Mouse (Mus musculus) forebrain, embryonic 13.5 days (tissue): ENCODE results near the gene Slc35f1. TPM values are rescaled to one million over a fixed set of nuclear protein-coding genes. Genes with fewer than 3 reads are reported as not detected.

Source experiments
- ATAC-seq: fragments of 200-750 bp; cut with Nextera tagmentation; 2 replicates; pipeline ENCODE4 v1.8.0; 2017
- H3K27ac ChIP-seq: fragments of 300-500 bp; sonication (generic); 2 replicates; pipeline ENCODE4 v1.5.1; 2015; ENCODE audit warnings: inconsistent platforms, mild to moderate bottlenecking, moderate library complexity
- H3K27me3 ChIP-seq: fragments of 300-500 bp; sonication (generic); 2 replicates; pipeline ENCODE4 v1.6.1; 2015; ENCODE audit warnings: mild to moderate bottlenecking, inconsistent platforms
- H3K36me3 ChIP-seq: fragments of 300-500 bp; sonication (generic); 2 replicates; pipeline ENCODE4 v1.6.1; 2015; ENCODE audit warnings: mild to moderate bottlenecking, inconsistent platforms; ENCODE audit not compliant: poor library complexity, severe bottlenecking
- H3K4me1 ChIP-seq: fragments of 300-500 bp; sonication (generic); 2 replicates; pipeline ENCODE4 v1.6.1; 2015; ENCODE audit warnings: inconsistent platforms
- H3K4me2 ChIP-seq: fragments of 300-500 bp; sonication (generic); 2 replicates; pipeline ENCODE4 v1.6.1; 2015; ENCODE audit warnings: inconsistent platforms, mild to moderate bottlenecking, moderate library complexity
- H3K4me3 ChIP-seq: fragments of 300-500 bp; sonication (generic); 2 replicates; pipeline ENCODE4 v1.5.1; 2015; ENCODE audit warnings: mild to moderate bottlenecking, inconsistent platforms
- H3K9ac ChIP-seq: fragments of 300-500 bp; sonication (generic); 2 replicates; pipeline ENCODE4 v1.6.1; 2015; ENCODE audit warnings: mild to moderate bottlenecking, inconsistent platforms
- H3K9me3 ChIP-seq: fragments of 300-500 bp; sonication (generic); replicated peaks from 2 replicates; pipeline ENCODE4 v1.6.1; 2016; ENCODE audit warnings: inconsistent platforms
- WGBS: fragments of 180-500 bp; shearing (Covaris S2); methylation state at CpG from one replicate; pipeline ENCODE4 v1.1.7; 2015; 5-methylcytosine and 5-hydroxymethylcytosine counted together
- polyA plus RNA-seq: library from polyadenylated mRNA; unstranded; fragments of >200 nt; fragmentation: Nextera tagmentation; extraction: Ambion mirVana; gene quantifications from 2 replicates; pipeline ENCODE4 v1.2.1, GENCODE M21; 2015

Gene Slc35f1
- polyA plus RNA-seq, 1 experiment from 2014 or later = 26.1 TPM

DNA sequence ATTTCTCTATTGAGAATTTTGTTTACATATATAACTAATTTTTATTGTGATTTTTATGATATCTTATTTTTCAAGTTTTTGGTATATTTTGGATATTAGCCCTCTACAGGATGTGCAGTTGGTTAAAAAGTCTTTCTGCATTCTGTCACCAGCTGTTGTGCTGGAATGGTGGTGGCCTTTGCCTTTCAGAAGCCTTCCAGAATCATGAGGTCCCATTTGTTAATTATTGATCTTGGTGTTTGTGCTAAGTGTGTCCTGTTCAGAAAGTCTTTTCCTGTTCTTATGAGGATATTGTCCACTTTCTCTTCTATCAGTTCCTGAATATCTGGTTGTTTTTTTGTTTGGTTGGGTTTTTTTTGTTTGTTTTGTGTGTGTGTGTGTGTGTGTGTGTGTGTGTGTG lies 362.2 kb downstream of the Slc35f1 start:
- no peak for ATAC-seq
- Histone ChIP-seq H3K4me1 (no peaks in the 10 kb centered on the region), H3K36me3 (peaks cover 2% of the 10 kb centered on the region; the same call in 1 of the 2 replicates), H3K27ac (no peak overlapping the region), H3K9ac (no peak overlapping the region), H3K4me2 (no peak overlapping the region), H3K27me3 (no peaks in the 10 kb centered on the region), H3K9me3 (peaks cover 1% of the 10 kb centered on the region), H3K4me3 (no peak overlapping the region)

DNA sequence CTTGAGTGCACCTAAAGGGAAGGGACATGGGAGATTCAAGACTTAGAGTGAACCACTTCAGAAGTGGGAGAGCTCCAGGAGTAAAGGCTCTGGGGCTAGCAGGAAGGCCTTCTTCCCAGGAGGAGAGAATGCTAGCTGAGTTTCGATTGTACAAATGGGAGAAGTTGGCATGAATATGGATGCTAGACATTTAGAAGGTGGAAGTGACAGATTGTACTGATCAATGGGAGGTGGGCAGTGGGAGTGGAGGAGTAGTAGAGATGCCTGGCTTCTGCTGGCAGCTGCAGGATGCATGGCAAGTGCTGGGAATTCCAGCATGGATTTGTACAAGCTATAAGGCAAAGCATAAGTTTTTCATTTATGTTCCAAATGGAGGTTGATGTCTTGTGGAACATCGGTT lies 370.4 kb downstream of the Slc35f1 start:
- 92% methylated on average over 2 of the region's 2 CpGs for WGBS
- H3K4me1 ChIP-seq = no peaks in the 10 kb centered on the region
- no peak overlapping the region for H3K27ac ChIP-seq
- no peak overlapping the region for H3K9ac ChIP-seq
- no peaks in the 10 kb centered on the region for H3K27me3 ChIP-seq
- no peaks in the 10 kb centered on the region; the same call in 1 of the 2 replicates for H3K9me3 ChIP-seq
- no peak overlapping the region for H3K4me2 ChIP-seq
- peaks cover 11% of the 10 kb centered on the region; the same call in 1 of the 2 replicates for H3K36me3 ChIP-seq
- ATAC-seq = no peak
- no peak overlapping the region for H3K4me3 ChIP-seq

DNA sequence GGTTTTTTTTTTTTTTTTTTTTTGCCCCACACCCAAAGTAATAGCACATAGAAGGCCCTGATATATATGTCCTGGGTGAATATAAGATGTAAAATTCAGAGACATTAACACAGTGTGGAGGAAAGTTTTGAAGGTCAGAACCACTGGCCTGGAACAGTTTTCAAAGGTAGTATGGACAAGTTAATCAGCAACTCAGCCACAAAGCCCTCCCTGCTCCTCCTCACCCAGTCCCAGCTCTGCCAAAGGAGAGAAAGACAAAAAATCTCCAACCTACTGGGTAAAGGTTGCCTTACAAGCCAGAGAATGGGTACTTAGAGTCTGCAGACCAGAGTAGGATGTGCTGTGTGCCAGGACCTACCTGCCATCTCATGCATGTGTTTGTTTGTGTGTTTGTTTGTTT lies 372.4 kb downstream of the Slc35f1 start:
- H3K4me1 ChIP-seq = no peaks in the 10 kb centered on the region
- no peak overlapping the region for H3K9ac ChIP-seq
- ATAC-seq = no peak
- H3K4me3 ChIP-seq = no peak overlapping the region
- no peak overlapping the region for H3K27ac ChIP-seq
- no peak overlapping the region for H3K4me2 ChIP-seq
- H3K27me3 ChIP-seq = no peaks in the 10 kb centered on the region
- H3K36me3 ChIP-seq = peaks cover 11% of the 10 kb centered on the region; the same call in 1 of the 2 replicates
- no peaks in the 10 kb centered on the region for H3K9me3 ChIP-seq

DNA sequence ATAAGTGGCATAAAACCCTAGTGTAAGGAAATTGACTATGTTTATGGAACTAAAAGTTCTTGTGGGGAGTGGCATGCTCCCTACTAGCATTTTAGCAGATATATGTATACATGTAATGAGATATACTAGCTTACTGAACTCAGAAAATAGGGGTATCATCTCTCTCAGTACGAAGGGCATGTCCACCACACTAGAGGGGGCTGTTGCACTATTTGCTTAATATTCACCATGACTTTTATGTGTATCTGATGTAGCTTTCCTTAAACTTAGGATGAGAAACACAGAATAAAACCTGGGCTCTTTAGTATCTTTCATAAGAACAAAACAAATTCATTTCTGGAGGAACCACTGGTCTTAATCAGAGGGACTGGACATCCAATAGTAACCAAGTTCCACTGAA lies 397.5 kb downstream of the Slc35f1 start:
- no peak overlapping the region for H3K9ac ChIP-seq
- no peak overlapping the region for H3K4me2 ChIP-seq
- ATAC-seq = no peak
- H3K27me3 ChIP-seq = no peaks in the 10 kb centered on the region
- no peaks in the 10 kb centered on the region for H3K9me3 ChIP-seq
- 83% methylated on average over 1 of the region's 1 CpGs for WGBS
- H3K4me3 ChIP-seq = no peak overlapping the region
- H3K4me1 ChIP-seq = no peaks in the 10 kb centered on the region
- no peak overlapping the region for H3K27ac ChIP-seq
- H3K36me3 ChIP-seq = peaks cover 18% of the 10 kb centered on the region

DNA sequence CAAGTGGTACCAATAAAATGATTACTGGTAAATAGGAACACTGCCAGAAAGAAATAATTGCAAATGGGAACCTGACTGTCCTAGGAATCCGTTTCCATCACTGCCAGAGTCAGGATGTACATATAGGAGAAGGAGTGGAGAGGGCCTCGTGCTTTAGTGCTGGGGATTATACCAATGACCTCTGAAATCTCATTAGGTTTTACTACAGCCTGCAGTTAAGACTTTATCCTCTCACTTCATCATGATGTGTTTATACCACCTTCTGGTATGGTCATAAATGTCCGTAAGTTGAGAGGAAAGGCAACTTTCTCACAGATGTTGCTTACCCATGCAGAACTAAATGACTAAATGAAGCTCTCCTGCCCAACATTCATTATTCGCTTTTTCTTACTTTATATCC lies 401.2 kb downstream of the Slc35f1 start:
- H3K27ac ChIP-seq = no peak overlapping the region
- no peaks in the 10 kb centered on the region for H3K27me3 ChIP-seq
- H3K4me2 ChIP-seq = no peak overlapping the region
- ATAC-seq = no peak
- 86% methylated on average over 4 of the region's 4 CpGs for WGBS
- H3K36me3 ChIP-seq = peaks cover 18% of the 10 kb centered on the region
- H3K9ac ChIP-seq = no peak overlapping the region
- H3K4me3 ChIP-seq = no peak overlapping the region
- H3K9me3 ChIP-seq = no peaks in the 10 kb centered on the region
- H3K4me1 ChIP-seq = no peaks in the 10 kb centered on the region

DNA sequence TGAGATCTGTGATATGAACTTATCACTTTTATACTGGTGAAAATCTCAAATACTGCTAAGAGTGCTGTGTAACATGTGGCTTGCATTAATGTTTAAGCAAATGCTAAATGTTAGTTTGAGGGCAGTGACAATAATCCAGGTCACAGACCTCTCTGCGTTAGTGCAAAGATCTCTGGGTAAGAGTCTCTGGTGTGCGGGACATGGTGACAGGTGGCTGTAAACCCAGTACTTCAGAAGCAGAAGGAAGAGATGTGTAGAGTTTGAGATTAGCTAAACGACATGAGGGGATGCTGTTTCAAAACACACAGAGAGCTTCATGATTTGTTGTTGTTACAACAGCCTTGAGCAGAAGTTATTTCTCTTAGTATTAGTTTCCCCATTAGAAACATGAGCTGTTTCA lies 406.1 kb downstream of the Slc35f1 start:
- H3K4me3 ChIP-seq = no peak overlapping the region
- WGBS = 89% methylated on average over 3 of the region's 3 CpGs
- no peak overlapping the region for H3K9ac ChIP-seq
- no peaks in the 10 kb centered on the region for H3K36me3 ChIP-seq
- H3K4me1 ChIP-seq = no peaks in the 10 kb centered on the region
- no peak overlapping the region for H3K4me2 ChIP-seq
- no peak for ATAC-seq
- no peak overlapping the region for H3K27ac ChIP-seq
- no peaks in the 10 kb centered on the region for H3K9me3 ChIP-seq
- no peaks in the 10 kb centered on the region for H3K27me3 ChIP-seq

DNA sequence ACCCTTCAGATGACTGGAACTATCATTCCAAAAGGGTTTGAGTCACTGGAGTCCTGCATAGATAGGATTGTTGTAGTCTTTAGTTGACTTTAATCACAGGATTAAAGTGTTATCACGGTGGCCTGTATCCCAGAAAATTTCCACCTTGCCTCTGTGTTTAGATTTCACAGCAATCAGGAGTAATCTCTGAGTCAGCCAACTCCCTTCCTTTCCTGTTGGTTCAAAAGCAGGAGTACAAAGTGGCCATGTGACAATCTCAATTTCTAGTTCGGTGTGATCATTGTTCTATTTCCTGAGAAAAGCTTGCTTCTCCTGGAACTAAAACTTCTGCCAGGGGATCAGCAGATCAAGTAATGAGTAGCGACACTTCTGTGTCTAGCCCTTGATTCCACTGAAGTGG lies 410.5 kb downstream of the Slc35f1 start:
- no peak overlapping the region for H3K27ac ChIP-seq
- H3K36me3 ChIP-seq = no peaks in the 10 kb centered on the region
- 90% methylated on average over 3 of the region's 3 CpGs for WGBS
- H3K4me1 ChIP-seq = no peaks in the 10 kb centered on the region
- H3K27me3 ChIP-seq = no peaks in the 10 kb centered on the region
- no peaks in the 10 kb centered on the region for H3K9me3 ChIP-seq
- no peak overlapping the region for H3K4me2 ChIP-seq
- no peak overlapping the region for H3K4me3 ChIP-seq
- ATAC-seq = no peak
- no peak overlapping the region for H3K9ac ChIP-seq

DNA sequence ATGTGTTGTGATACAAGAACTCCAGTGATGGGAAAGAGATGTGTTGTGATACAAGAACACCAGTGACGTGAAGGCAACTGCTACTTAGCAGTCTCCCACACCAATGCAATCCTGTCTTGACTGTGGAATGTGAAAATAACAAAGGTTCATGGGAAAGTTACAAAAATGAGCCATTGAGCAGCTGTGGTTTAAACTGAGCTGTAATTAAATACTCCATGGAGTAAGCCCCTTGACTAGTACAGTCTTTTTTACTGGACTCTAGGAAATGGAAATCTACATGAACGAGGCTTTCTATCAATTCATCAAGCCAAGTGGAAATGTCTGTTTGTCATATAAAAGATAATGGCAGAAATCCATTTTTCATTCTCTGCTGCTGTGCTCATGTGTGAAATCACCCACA lies 411.1 kb downstream of the Slc35f1 start:
- H3K36me3 ChIP-seq = no peaks in the 10 kb centered on the region
- H3K4me2 ChIP-seq = no peak overlapping the region
- H3K27ac ChIP-seq = no peak overlapping the region
- H3K4me1 ChIP-seq = no peaks in the 10 kb centered on the region
- H3K9me3 ChIP-seq = no peaks in the 10 kb centered on the region
- H3K27me3 ChIP-seq = no peaks in the 10 kb centered on the region
- WGBS = 84% methylated on average over 2 of the region's 2 CpGs
- no peak overlapping the region for H3K9ac ChIP-seq
- no peak overlapping the region for H3K4me3 ChIP-seq
- ATAC-seq = no peak

DNA sequence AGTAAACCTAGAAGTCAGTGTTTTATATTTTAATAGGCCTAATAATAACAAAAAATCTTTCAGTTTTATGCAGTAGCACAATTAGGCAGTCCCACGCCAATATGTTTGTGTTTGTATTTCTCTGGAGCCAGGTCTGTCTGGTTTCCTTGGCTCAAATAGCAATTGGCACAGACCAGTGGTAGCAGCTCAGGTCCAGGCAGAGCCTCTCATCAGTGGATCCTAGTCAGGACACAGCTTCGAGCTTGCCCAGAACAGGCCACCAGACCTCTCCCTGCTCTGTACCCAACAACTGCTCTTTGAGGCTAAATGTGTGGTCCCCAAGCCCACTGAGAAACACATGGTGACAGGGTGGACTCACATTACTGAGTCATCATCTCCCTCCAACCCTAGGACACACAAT lies 412.1 kb downstream of the Slc35f1 start:
- Histone ChIP-seq H3K27ac (no peak overlapping the region), H3K4me3 (no peak overlapping the region), H3K4me1 (no peaks in the 10 kb centered on the region), H3K27me3 (no peaks in the 10 kb centered on the region), H3K36me3 (no peaks in the 10 kb centered on the region), H3K4me2 (no peak overlapping the region), H3K9me3 (no peaks in the 10 kb centered on the region), H3K9ac (no peak overlapping the region)
- 91% methylated on average over 2 of the region's 2 CpGs for WGBS
- ATAC-seq = no peak

DNA sequence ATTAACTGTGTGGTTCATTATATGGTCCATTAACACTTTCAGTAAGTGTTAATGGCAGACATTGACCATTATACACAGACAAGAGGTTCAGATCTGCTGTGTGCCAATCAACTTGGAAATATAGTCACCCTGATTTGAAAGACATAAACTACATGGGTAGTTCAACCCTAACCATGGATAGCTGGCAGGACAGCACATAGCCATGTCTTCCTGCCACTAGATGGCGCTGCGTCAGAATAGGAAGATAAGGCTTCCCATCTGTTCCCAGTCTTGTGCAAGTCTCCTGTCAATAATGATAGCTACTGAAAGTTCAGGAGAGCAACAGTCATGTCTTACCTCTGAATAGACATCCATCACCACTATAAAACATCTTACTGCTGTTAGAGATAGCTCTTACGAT lies 424.7 kb downstream of the Slc35f1 start:
- Histone ChIP-seq H3K9me3 (no peaks in the 10 kb centered on the region), H3K4me1 (peaks cover 13% of the 10 kb centered on the region; the same call in 1 of the 2 replicates)
- ATAC-seq = peak; percentile 57

DNA sequence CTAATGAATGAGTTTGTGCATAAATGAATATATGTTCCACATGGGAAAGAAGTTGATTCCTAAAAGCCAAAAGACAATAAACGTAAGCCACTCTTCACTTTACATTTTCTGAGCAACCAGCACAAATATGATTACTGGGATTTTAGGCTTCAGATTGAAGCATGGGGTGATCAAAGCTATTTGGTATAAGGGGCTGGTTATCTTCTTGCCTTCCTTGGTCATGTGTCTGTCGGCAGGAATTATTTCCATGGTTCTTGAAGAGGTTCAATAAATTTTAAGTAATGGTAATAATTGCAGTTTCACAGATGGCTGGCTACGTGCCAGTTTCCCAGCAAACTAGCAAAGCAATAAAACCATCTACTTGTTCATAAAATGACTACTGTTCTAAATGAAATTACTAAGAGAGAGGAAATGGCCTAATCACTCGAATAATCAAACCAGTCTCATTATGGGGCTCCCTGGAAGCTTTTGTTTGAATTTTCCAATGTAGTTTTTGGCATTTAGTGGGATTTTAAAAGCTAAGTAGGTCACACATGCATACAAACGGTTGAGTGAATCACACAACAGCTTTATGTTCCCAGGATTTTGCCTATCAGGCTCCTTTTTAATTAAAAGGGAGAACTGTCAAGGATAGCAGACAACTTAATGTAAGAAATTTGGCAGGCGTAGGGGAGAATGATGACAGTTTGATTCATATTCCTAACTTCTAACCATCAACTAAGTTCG lies 425.5 kb downstream of the Slc35f1 start:
- Histone ChIP-seq H3K36me3 (0 out of 2 replicates have a peak, but pooled peaks cover 2% of the 10 kb centered on the region), H3K27ac (peak overlapping the region; percentile 14; the same call in 1 of the 2 replicates), H3K9ac (no peak overlapping the region), H3K4me2 (no peak overlapping the region), H3K27me3 (no peaks in the 10 kb centered on the region), H3K9me3 (no peaks in the 10 kb centered on the region), H3K4me3 (no peak overlapping the region), H3K4me1 (peaks cover 13% of the 10 kb centered on the region; the same call in 1 of the 2 replicates)
- 52% methylated on average over 7 of the region's 7 CpGs for WGBS
- ATAC-seq = peak; percentile 35

More for the DNA sequence above, 424.7 kb downstream of the Slc35f1 start:
- Histone ChIP-seq H3K27me3 (no peaks in the 10 kb centered on the region), H3K4me3 (no peak overlapping the region), H3K27ac (no peak overlapping the region), H3K4me2 (no peak overlapping the region), H3K9ac (no peak overlapping the region), H3K36me3 (0 out of 2 replicates have a peak, but pooled peaks cover 4% of the 10 kb centered on the region)
- WGBS = 22% methylated on average over 3 of the region's 3 CpGs

DNA sequence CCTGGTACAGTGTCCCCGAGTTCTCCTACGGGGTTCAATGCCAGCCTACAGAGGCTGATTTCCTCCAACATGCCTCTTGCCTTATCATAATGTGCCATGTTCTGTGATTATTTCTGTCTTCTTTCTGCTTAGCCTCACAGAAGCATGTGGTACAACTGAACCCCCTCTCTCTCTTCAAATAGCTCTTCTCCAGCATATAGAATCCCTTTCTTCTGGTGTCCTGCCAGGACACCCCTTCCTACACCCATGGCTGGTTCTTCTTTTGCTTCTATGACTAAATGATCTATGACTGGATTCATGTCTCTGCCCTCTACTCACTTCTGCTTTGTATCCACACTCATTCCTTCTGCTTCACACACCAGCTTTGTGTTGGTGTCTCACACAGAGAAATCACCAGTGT lies 430.3 kb downstream of the Slc35f1 start:
- H3K4me1 ChIP-seq = peaks cover 9% of the 10 kb centered on the region; the same call in 1 of the 2 replicates
- H3K27ac ChIP-seq = no peak overlapping the region
- no peak overlapping the region for H3K4me3 ChIP-seq
- H3K27me3 ChIP-seq = no peaks in the 10 kb centered on the region
- WGBS = 93% methylated on average over 2 of the region's 2 CpGs
- ATAC-seq = no peak
- H3K4me2 ChIP-seq = no peak overlapping the region
- no peak overlapping the region for H3K9ac ChIP-seq
- no peaks in the 10 kb centered on the region for H3K9me3 ChIP-seq
- no peaks in the 10 kb centered on the region for H3K36me3 ChIP-seq

DNA sequence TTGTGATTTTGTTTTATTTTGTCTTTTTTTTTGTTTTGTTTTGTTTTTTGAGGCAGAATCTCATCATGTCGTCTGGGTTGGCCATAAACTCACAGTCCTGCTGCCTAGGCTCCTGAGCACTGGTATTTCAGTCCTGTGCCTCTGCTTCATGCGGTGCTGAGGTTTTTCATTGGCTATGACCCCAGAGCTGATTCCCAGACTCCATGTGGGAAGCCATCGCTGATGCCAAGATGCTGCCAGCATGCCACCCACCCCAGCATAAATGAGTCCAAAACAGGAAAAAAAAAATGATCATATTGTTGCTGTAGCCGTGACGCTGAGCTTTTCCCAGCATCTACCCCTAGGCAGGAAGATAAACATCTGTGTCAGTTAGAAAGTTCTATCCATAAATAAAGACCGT lies 434.0 kb downstream of the Slc35f1 start:
- H3K27me3 ChIP-seq = no peaks in the 10 kb centered on the region
- H3K36me3 ChIP-seq = no peaks in the 10 kb centered on the region
- H3K9me3 ChIP-seq = no peaks in the 10 kb centered on the region
- no peak overlapping the region for H3K27ac ChIP-seq
- H3K9ac ChIP-seq = no peak overlapping the region
- 86% methylated on average over 6 of the region's 6 CpGs for WGBS
- no peaks in the 10 kb centered on the region for H3K4me1 ChIP-seq
- no peak overlapping the region for H3K4me3 ChIP-seq
- no peak for ATAC-seq
- H3K4me2 ChIP-seq = no peak overlapping the region
